Mouse (Mus musculus) erythroblast, embryonic 14.5 days (primary cell): ENCODE data around the gene Rhbg. TPM values are rescaled to one million over a fixed set of nuclear protein-coding genes. Genes with fewer than 3 reads are reported as not detected.
"Not testable (repeated sequence)": the region's sequence is repeated elsewhere in the genome, so short reads cannot be mapped to it uniquely, and the experiment has no call there.

ENCODE experiments used
- H3K27me3 ChIP-seq: 2 replicates; pipeline ENCODE4 v1.6.1; 2012; ENCODE audit warnings: inconsistent platforms; ENCODE audit not compliant: control insufficient read depth
- H3K36me3 ChIP-seq: 2 replicates; pipeline ENCODE4 v1.6.1; 2012; ENCODE audit warnings: mild to moderate bottlenecking, inconsistent platforms; ENCODE audit not compliant: control insufficient read depth
- H3K4me1 ChIP-seq: 2 replicates; pipeline ENCODE4 v1.6.1; 2012; ENCODE audit warnings: inconsistent platforms; ENCODE audit not compliant: control insufficient read depth
- H3K4me3 ChIP-seq: replicated peaks from 2 replicates; pipeline ENCODE3; 2012; ENCODE audit warnings: moderate library complexity, mild to moderate bottlenecking, inconsistent platforms
- H3K9me3 ChIP-seq: 2 replicates; pipeline ENCODE4 v1.6.1; 2012; ENCODE audit warnings: low read length, inconsistent platforms, mixed read lengths; ENCODE audit not compliant: control insufficient read depth
- GATA1 ChIP-seq: IDR thresholded peaks from 2 replicates; pipeline ENCODE4 v1.6.1; 2012; ENCODE audit warnings: low read length, inconsistent platforms, mixed read lengths
- TAL1 ChIP-seq: IDR thresholded peaks from 3 replicates; pipeline ENCODE4 v1.6.1; 2012; ENCODE audit warnings: low read length, inconsistent platforms, mixed read lengths
- polyA plus RNA-seq: library from polyadenylated mRNA; stranded (reverse); fragments of >175 nt; gene quantifications from 2 replicates; pipeline ENCODE4 v1.2.3, GENCODE M21; 2012

Gene Rhbg
- polyA plus RNA-seq, 1 experiment: not detected

GRCm38 (mm10) chr3:88280035-88280434, 25.5 kb upstream of the Rhbg start:
- H3K4me1 ChIP-seq: no peaks in the 10 kb centered on the region
- no peak overlapping the region for H3K4me3 ChIP-seq
- no peaks in the 10 kb centered on the region for H3K9me3 ChIP-seq
- no peaks in the 10 kb centered on the region for H3K27me3 ChIP-seq
- peaks cover under 1% of the 10 kb centered on the region for H3K36me3 ChIP-seq
- no peak for TF ChIP-seq GATA1
- TF ChIP-seq TAL1: no peak

GRCm38 (mm10) chr3:88276529-88277143, 22.1 kb upstream of the Rhbg start:
- Histone ChIP-seq H3K4me1 (no peaks in the 10 kb centered on the region), H3K27me3 (no peaks in the 10 kb centered on the region), H3K9me3 (peaks cover 2% of the 10 kb centered on the region; the same call in 1 of the 2 replicates), H3K4me3 (no peak overlapping the region), H3K36me3 (no peaks in the 10 kb centered on the region)
- TF ChIP-seq TAL1 (no peak), GATA1 (no peak)

- no peaks in the 10 kb centered on the region for H3K4me1 ChIP-seq
- no peaks in the 10 kb centered on the region for H3K27me3 ChIP-seq
- H3K4me3 ChIP-seq: no peak overlapping the region
- TF ChIP-seq TAL1 (no peak), GATA1 (no peak)
- no peaks in the 10 kb centered on the region for H3K36me3 ChIP-seq
- peaks cover 2% of the 10 kb centered on the region; the same call in 1 of the 2 replicates for H3K9me3 ChIP-seq
These were observed 21.6 kb upstream of the Rhbg start for GRCm38 (mm10) chr3:88276121-88276520.

- H3K36me3 ChIP-seq: no peaks in the 10 kb centered on the region
- TF ChIP-seq TAL1: no peak
- no peak for TF ChIP-seq GATA1
- H3K4me3 ChIP-seq: no peak overlapping the region
- no peaks in the 10 kb centered on the region for H3K4me1 ChIP-seq
- peaks cover 2% of the 10 kb centered on the region; the same call in 1 of the 2 replicates for H3K9me3 ChIP-seq
- H3K27me3 ChIP-seq: no peaks in the 10 kb centered on the region; the same call in 1 of the 2 replicates
These were observed 19.5 kb upstream of the Rhbg start for GRCm38 (mm10) chr3:88274002-88274401.

- H3K4me3 ChIP-seq: no peak overlapping the region
- H3K9me3 ChIP-seq: peaks cover 2% of the 10 kb centered on the region; the same call in 1 of the 2 replicates
- TF ChIP-seq GATA1: no peak
- no peaks in the 10 kb centered on the region for H3K4me1 ChIP-seq
- no peaks in the 10 kb centered on the region for H3K36me3 ChIP-seq
- H3K27me3 ChIP-seq: no peaks in the 10 kb centered on the region; the same call in 1 of the 2 replicates
These were observed 17.4 kb upstream of the Rhbg start for GRCm38 (mm10) chr3:88271859-88272258.

- H3K9me3 ChIP-seq, H3K36me3 ChIP-seq: not testable (repeated sequence)
These were observed 16.8 kb upstream of the Rhbg start for GRCm38 (mm10) chr3:88271298-88271697.

GRCm38 (mm10) chr3:88268991-88269390, 14.5 kb upstream of the Rhbg start:
- H3K4me1 ChIP-seq: no peaks in the 10 kb centered on the region
- no peaks in the 10 kb centered on the region; the same call in 1 of the 2 replicates for H3K27me3 ChIP-seq
- peaks cover under 1% of the 10 kb centered on the region; the same call in 1 of the 2 replicates for H3K9me3 ChIP-seq
- no peaks in the 10 kb centered on the region for H3K36me3 ChIP-seq
- TF ChIP-seq GATA1 (no peak), TAL1 (no peak)
- no peak overlapping the region for H3K4me3 ChIP-seq

More at GRCm38 (mm10) chr3:88271298-88271697, 16.8 kb upstream of the Rhbg start:
- not testable (repeated sequence) for H3K27me3 ChIP-seq, H3K4me3 ChIP-seq, H3K4me1 ChIP-seq

- not testable (repeated sequence) for H3K9me3 ChIP-seq, H3K4me1 ChIP-seq, H3K27me3 ChIP-seq, H3K36me3 ChIP-seq, H3K4me3 ChIP-seq
These were observed 13.5 kb upstream of the Rhbg start for GRCm38 (mm10) chr3:88268014-88268413.

GRCm38 (mm10) chr3:88262346-88262745, 7.8 kb upstream of the Rhbg start:
- Histone ChIP-seq H3K36me3 (no peaks in the 10 kb centered on the region), H3K27me3 (peaks cover 5% of the 10 kb centered on the region; the same call in 1 of the 2 replicates), H3K9me3 (no peaks in the 10 kb centered on the region), H3K4me1 (no peaks in the 10 kb centered on the region), H3K4me3 (no peak overlapping the region)
- no peak for TF ChIP-seq GATA1
- no peak for TF ChIP-seq TAL1

GRCm38 (mm10) chr3:88256382-88256781, 1.9 kb upstream of the Rhbg start:
- Histone ChIP-seq H3K36me3 (no peaks in the 10 kb centered on the region), H3K27me3 (peaks cover 52% of the 10 kb centered on the region), H3K4me1 (peaks cover 7% of the 10 kb centered on the region), H3K9me3 (no peaks in the 10 kb centered on the region), H3K4me3 (no peak overlapping the region)
- no peak for TF ChIP-seq GATA1
- TF ChIP-seq TAL1: no peak
